Mouse (Mus musculus): Measurements from ENCODE around the gene Lgals2.

- TF ChIP-seq GATA1 (IDR thresholded peaks at IDR 0.05; ENCODE audit: borderline replicate concordance, low read length) (no peak), FLI1 (IDR thresholded peaks at IDR 0.05; ENCODE audit: low read length) (no peak)
Observed at GRCm38 (mm10) chr15:78896149-78896548, 40.8 kb upstream of the Lgals2 start.
